Mouse (Mus musculus) adrenal gland, adult (tissue): ENCODE measurements around the gene Rfx3.

Experiments used
- DNase-seq, 2 experiments: peaks; one replicate each; pipeline ENCODE4 v3.0.0; 2022 to 2023; ENCODE audit warnings: low spot score in 1 of 2; ENCODE audit not compliant: inconsistent age in 2 of 2

Rfx3 gene

GRCm38 (mm10) chr19:27738908-27739307 lies 272.1 kb downstream of the Rfx3 start:
- no peak for DNase-seq

- no peak for DNase-seq
Measured at GRCm38 (mm10) chr19:27736571-27736970, 274.4 kb downstream of the Rfx3 start.

- no peak for DNase-seq
Measured at GRCm38 (mm10) chr19:27718931-27719330, 292.0 kb downstream of the Rfx3 start.

GRCm38 (mm10) chr19:27716274-27716673 lies 294.7 kb downstream of the Rfx3 start:
- no peak for DNase-seq
